Mouse (Mus musculus): ENCODE data around the gene Hjurp.
A peak's percentile ranks its signal among the peaks of the same experiment; 100 is the strongest.

Gene Hjurp

GRCm38 (mm10) chr1:88277098-88277817, at the start of gene Hjurp, which contains the start of gene Trpm8:
Gene Hjurp (minus strand): TSS chr1:88277633.
Gene Trpm8 (plus strand): TSS chr1:88277661.
- peak; percentile 100 for DNase-seq (ENCODE audit: low spot score in 2 of 2)

DNA sequence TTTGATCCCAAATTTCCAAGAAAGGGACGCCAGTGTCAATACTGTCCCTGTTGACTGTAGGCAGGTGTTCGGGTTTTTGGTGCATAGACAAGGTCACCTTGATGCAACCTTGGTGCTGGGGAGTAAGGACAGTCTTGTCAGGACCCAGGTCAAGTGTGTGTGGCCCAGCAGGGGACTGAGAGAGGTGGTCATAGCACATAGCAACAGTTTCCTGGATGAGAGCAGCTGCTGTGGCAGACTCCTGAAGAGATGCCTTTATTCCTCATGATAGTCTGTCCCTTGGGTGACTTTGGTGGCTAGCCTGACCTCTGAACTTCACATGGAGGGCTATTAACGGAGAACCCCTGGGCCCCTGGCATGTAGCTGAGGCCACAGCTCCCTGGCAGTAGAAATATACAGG, 45.7 kb upstream of the Hjurp start:
- DNase-seq (ENCODE audit: low spot score in 2 of 2), result no peak

DNA sequence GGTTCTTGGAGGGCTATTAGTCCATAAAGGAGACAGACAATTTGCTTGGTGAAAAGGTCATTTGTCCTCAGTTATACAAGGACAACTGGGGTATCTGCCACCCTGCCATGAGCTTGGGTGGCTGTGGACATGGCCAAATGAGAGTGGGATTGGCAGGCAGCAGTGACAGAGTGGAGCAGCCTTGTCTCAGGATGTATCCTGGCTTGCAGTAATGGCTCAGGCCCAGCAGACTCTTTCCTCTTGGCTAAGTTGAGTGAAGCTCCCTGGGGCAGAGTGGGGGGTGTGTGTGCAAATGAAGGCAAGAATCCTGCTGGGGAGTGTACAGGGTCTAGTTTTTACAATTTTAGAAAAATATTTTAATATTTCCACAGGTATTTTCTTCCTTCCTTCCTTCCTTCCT, 44.7 kb upstream of the Hjurp start:
- DNase-seq (ENCODE audit: low spot score in 2 of 2), result no peak

- no peak for DNase-seq (ENCODE audit: low spot score in 2 of 2)
Measured at GRCm38 (mm10) chr1:88320821-88321395, 43.5 kb upstream of the Hjurp start.

GRCm38 (mm10) chr1:88318531-88319060, 41.2 kb upstream of the Hjurp start:
- DNase-seq (ENCODE audit: low spot score in 2 of 2), result peak in 1 of 2 experiments; percentile 55

- no peak for DNase-seq (ENCODE audit: low spot score in 2 of 2)
Measured at GRCm38 (mm10) chr1:88317279-88317678, 39.8 kb upstream of the Hjurp start.

- no peak for DNase-seq (ENCODE audit: low spot score in 2 of 2)
Measured at GRCm38 (mm10) chr1:88310349-88310748, 32.9 kb upstream of the Hjurp start.

GRCm38 (mm10) chr1:88309905-88310304, 32.5 kb upstream of the Hjurp start:
- DNase-seq (ENCODE audit: low spot score in 2 of 2), result no peak

- no peak for DNase-seq (ENCODE audit: low spot score in 2 of 2)
Measured at GRCm38 (mm10) chr1:88309020-88309419, 31.6 kb upstream of the Hjurp start.

DNA sequence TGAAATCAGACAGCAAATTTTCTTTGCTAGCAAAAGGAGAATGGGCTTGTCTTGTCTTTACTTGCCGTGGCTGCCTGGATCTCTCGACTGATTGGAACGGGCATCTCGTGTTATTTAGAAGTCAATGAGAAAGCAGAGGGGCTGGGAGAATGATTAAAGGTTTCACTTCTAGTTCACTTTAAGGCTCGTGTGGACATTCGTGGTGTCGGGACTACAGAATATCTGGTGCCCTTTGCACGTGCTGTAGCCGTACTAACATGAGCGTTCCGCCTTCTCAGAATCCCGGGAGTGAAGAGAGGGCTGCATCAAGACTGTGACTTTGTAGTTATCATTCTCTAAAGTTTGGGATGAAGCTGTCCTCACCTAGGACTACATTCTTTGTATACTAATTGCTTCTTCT, 29.7 kb upstream of the Hjurp start:
- no peak for DNase-seq (ENCODE audit: low spot score in 2 of 2)

- no peak for DNase-seq (ENCODE audit: low spot score in 2 of 2)
Measured at GRCm38 (mm10) chr1:88306543-88306942, 29.1 kb upstream of the Hjurp start.

GRCm38 (mm10) chr1:88305018-88305795, 27.8 kb upstream of the Hjurp start:
- no peak for DNase-seq (ENCODE audit: low spot score in 2 of 2)

GRCm38 (mm10) chr1:88304261-88304985, 27.0 kb upstream of the Hjurp start:
- no peak for DNase-seq (ENCODE audit: low spot score in 2 of 2)

GRCm38 (mm10) chr1:88303762-88304161, 26.3 kb upstream of the Hjurp start:
- no peak for DNase-seq (ENCODE audit: low spot score in 2 of 2)

- no peak for DNase-seq (ENCODE audit: low spot score in 2 of 2)
Measured at GRCm38 (mm10) chr1:88302057-88302740, 24.8 kb upstream of the Hjurp start.

DNA sequence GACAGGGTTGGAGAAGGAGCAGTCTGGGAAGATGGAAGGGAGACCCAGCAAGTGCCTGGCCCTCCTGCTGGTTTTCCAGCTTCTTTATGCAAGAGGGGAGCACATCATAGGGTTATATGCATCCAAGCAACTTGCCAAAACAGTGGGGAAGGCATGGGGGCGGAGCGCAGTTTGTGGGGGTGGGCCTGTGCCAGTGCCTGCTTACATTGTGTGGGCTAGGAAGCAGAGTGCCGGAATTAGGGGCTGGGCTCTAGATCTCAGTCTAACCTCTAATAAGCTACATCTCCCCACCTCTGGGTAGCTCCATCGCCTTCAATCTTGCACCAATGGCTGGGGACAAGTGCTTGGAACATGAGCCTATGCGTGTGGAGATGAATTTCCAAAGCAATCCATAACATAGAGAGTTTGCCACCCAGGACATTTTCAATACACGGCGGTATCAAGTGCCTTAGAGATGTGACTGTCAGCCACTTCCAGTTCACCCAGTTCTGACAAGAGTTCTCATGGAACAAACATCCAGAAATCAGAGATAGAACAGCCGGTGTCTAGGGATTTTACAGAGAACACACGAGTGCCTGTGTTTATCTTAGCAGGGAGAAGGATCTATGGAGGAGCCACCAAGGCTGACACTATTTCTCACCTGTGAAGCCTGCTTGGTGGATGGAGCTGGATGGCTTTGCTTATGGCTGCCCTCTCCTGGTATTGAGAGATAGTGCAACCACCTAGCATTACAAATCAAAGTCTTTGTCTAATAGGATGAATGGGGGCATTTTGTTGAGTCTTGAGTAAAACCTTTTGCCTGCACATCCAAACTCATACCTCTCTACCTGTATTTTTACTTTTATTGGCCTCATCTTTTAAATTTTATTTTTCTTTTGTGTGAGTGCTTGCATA, 23.9 kb upstream of the Hjurp start:
- DNase-seq (ENCODE audit: low spot score in 2 of 2), result no peak

DNA sequence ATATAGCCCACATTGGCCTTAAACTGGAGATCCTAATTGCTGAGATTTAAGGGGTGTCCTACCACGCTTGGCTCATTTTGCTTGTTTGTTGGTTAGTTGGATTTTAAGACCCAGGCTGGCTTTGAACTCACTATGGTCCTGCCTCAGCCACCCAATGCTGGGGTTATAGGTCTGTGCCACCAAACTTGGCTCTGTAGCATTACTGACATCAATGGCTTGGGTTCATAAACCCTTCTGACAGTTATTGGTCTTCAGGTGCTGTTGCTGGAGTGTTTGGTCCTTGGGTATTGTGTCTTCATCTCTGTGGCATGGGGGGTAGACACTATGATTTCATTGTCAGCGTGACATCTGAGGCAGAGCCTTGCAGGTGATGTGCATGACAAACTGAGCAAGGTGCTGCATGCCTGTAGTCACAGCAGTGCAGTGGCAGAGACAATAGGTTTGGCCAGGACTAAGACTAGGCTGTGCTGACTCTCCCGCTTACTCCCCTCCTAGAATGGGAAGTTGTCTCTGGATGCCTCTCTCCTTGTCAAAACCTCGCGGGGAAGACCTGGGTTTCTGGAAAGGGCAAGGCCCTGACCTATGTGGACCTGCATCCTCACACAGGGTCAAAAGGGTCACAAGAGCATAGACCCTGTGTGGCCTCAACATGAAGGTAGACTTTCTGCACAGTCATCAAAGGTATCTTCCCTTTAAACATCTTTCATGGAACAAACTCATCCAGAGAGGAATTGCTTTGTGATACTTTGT, 23.0 kb upstream of the Hjurp start:
- DNase-seq (ENCODE audit: low spot score in 2 of 2), result no peak

GRCm38 (mm10) chr1:88299529-88299945, 22.1 kb upstream of the Hjurp start:
- DNase-seq (ENCODE audit: low spot score in 2 of 2), result no peak
